Mouse (Mus musculus): ENCODE measurements around the gene Rufy3. TPM values are rescaled to one million over a fixed set of nuclear protein-coding genes. Genes with fewer than 3 reads are reported as not detected.
A peak's percentile ranks its signal among the peaks of the same experiment; 100 is the strongest.

Rufy3 gene
- polyA plus RNA-seq, 1 experiment = 6.1 TPM

- Histone ChIP-seq H3K4me3 (replicated peaks; ENCODE audit: control insufficient read depth, low read depth, low read length) (no peak overlapping the region), H3K27ac (ENCODE audit: control insufficient read depth, insufficient read depth, low read depth, low read length, poor library complexity) (no peak overlapping the region), H3K4me1 (ENCODE audit: control insufficient read depth, insufficient read depth, low read length) (no peaks in the 10 kb centered on the region)
- WGBS = 85% methylated on average over 7 of the region's 7 CpGs
- no peak for TF ChIP-seq POLR2A (IDR thresholded peaks at IDR 0.05; ENCODE audit: borderline replicate concordance, control insufficient read depth, low read depth, low read length)
- no peak for TF ChIP-seq CTCF (IDR thresholded peaks at IDR 0.05; ENCODE audit: control insufficient read depth, insufficient read depth, low read length)
These were observed 19.3 kb upstream of the Rufy3 start for GRCm38 (mm10) chr5:88545536-88545935.

- Histone ChIP-seq H3K27ac (ENCODE audit: control insufficient read depth, insufficient read depth, low read depth, low read length, poor library complexity) (peak overlapping the region; percentile 94), H3K4me3 (replicated peaks; ENCODE audit: control insufficient read depth, low read depth, low read length) (peak overlapping the region; percentile 83), H3K4me1 (ENCODE audit: control insufficient read depth, insufficient read depth, low read length) (peaks cover 2% of the 10 kb centered on the region; the same call in 1 of the 2 replicates)
- TF ChIP-seq CTCF (IDR thresholded peaks at IDR 0.05; ENCODE audit: control insufficient read depth, insufficient read depth, low read length) (no peak), POLR2A (IDR thresholded peaks at IDR 0.05; ENCODE audit: borderline replicate concordance, control insufficient read depth, low read depth, low read length) (no peak)
- under 1% methylated on average over 29 of the region's 29 CpGs for WGBS
These were observed 11.4 kb upstream of the Rufy3 start for GRCm38 (mm10) chr5:88553271-88554085.

- Histone ChIP-seq H3K4me3 (replicated peaks; ENCODE audit: control insufficient read depth, low read depth, low read length) (peak within 1 kb of the TSS; percentile 93), H3K27ac (ENCODE audit: control insufficient read depth, insufficient read depth, low read depth, low read length, poor library complexity) (peak within 1 kb of the TSS; percentile 94), H3K4me1 (ENCODE audit: control insufficient read depth, insufficient read depth, low read length) (peaks cover 2% of the 10 kb centered on the region; the same call in 1 of the 2 replicates)
- TF ChIP-seq CTCF (IDR thresholded peaks at IDR 0.05; ENCODE audit: control insufficient read depth, insufficient read depth, low read length) (peak; percentile 81), POLR2A (IDR thresholded peaks at IDR 0.05; ENCODE audit: borderline replicate concordance, control insufficient read depth, low read depth, low read length) (peak; percentile 91; the same call in 1 of the 2 replicates)
- under 1% methylated on average over 72 of the region's 76 CpGs for WGBS
These were observed 10.6 kb upstream of the Rufy3 start, which contains the start of gene Utp3 for GRCm38 (mm10) chr5:88554086-88554886. TSS of gene Utp3 (plus strand) at chr5:88554462.

- 36% methylated on average over 1 of the region's 1 CpGs for WGBS
- Histone ChIP-seq H3K4me1 (ENCODE audit: control insufficient read depth, insufficient read depth, low read length) (peaks cover 2% of the 10 kb centered on the region; the same call in 1 of the 2 replicates), H3K4me3 (replicated peaks; ENCODE audit: control insufficient read depth, low read depth, low read length) (no peak overlapping the region), H3K27ac (ENCODE audit: control insufficient read depth, insufficient read depth, low read depth, low read length, poor library complexity) (no peak overlapping the region)
- no peak for TF ChIP-seq CTCF (IDR thresholded peaks at IDR 0.05; ENCODE audit: control insufficient read depth, insufficient read depth, low read length)
- no peak for TF ChIP-seq POLR2A (IDR thresholded peaks at IDR 0.05; ENCODE audit: borderline replicate concordance, control insufficient read depth, low read depth, low read length)
These were observed 5.8 kb upstream of the Rufy3 start for GRCm38 (mm10) chr5:88558991-88559390.

- H3K4me3 ChIP-seq (replicated peaks; ENCODE audit: control insufficient read depth, low read depth, low read length) = no peak overlapping the region
- TF ChIP-seq CTCF (IDR thresholded peaks at IDR 0.05; ENCODE audit: control insufficient read depth, insufficient read depth, low read length) = no peak
- no peak for TF ChIP-seq POLR2A (IDR thresholded peaks at IDR 0.05; ENCODE audit: borderline replicate concordance, control insufficient read depth, low read depth, low read length)
- H3K27ac ChIP-seq (ENCODE audit: control insufficient read depth, insufficient read depth, low read depth, low read length, poor library complexity) = no peak overlapping the region
- WGBS = 81% methylated on average over 9 of the region's 9 CpGs
- no peaks in the 10 kb centered on the region for H3K4me1 ChIP-seq (ENCODE audit: control insufficient read depth, insufficient read depth, low read length)
These were observed 3.6 kb upstream of the Rufy3 start for GRCm38 (mm10) chr5:88561080-88561814.

GRCm38 (mm10) chr5:88562863-88563780 lies 1.7 kb upstream of the Rufy3 start:
- TF ChIP-seq CTCF (IDR thresholded peaks at IDR 0.05; ENCODE audit: control insufficient read depth, insufficient read depth, low read length) (no peak), POLR2A (IDR thresholded peaks at IDR 0.05; ENCODE audit: borderline replicate concordance, control insufficient read depth, low read depth, low read length) (no peak)
- no peak overlapping the region for H3K27ac ChIP-seq (ENCODE audit: control insufficient read depth, insufficient read depth, low read depth, low read length, poor library complexity)
- no peak overlapping the region for H3K4me3 ChIP-seq (replicated peaks; ENCODE audit: control insufficient read depth, low read depth, low read length)
- H3K4me1 ChIP-seq (ENCODE audit: control insufficient read depth, insufficient read depth, low read length) = no peaks in the 10 kb centered on the region
- WGBS = 76% methylated on average over 8 of the region's 8 CpGs
